Mouse (Mus musculus) bone marrow macrophage, adult 2 months (primary cell): ENCODE data around the gene Il27ra. TPM values are rescaled to one million over a fixed set of nuclear protein-coding genes. Genes with fewer than 3 reads are reported as not detected.

Experiments
- H3K27ac ChIP-seq: 2 replicates; pipeline ENCODE4 v1.5.1; 2012; ENCODE audit warnings: low read depth, low read length; ENCODE audit not compliant: insufficient read depth
- H3K4me1 ChIP-seq: 2 replicates; pipeline ENCODE4 v1.6.1; 2012; ENCODE audit warnings: low read length; ENCODE audit not compliant: control insufficient read depth, insufficient read depth
- H3K4me3 ChIP-seq: 2 replicates; pipeline ENCODE4 v1.5.1; 2012; ENCODE audit warnings: mild to moderate bottlenecking, low read length, moderate library complexity; ENCODE audit not compliant: insufficient read depth
- CTCF ChIP-seq: IDR thresholded peaks from 2 replicates; pipeline ENCODE4 v1.5.1; 2012; ENCODE audit warnings: low read depth, mild to moderate bottlenecking, low read length, moderate library complexity
- POLR2A ChIP-seq: IDR thresholded peaks from 2 replicates; pipeline ENCODE4 v1.6.1; 2012; ENCODE audit warnings: mild to moderate bottlenecking, low read depth, low read length, borderline replicate concordance
- polyA plus RNA-seq: library from polyadenylated mRNA; stranded (reverse); fragments of >200 nt; gene quantifications from 2 replicates; pipeline ENCODE4 v1.2.4, GENCODE M21; 2012; ENCODE audit not compliant: missing spikeins, insufficient read depth, insufficient read length

Il27ra gene
- polyA plus RNA-seq, 1 experiment: 0.68 TPM

- H3K27ac ChIP-seq: no peak overlapping the region
- no peak overlapping the region for H3K4me3 ChIP-seq
- peaks cover 8% of the 10 kb centered on the region for H3K4me1 ChIP-seq
- no peak for TF ChIP-seq POLR2A
Measured at GRCm38 (mm10) chr8:83982449-83982848, 59.9 kb downstream of the Il27ra start.

- no peak overlapping the region for H3K4me3 ChIP-seq
- TF ChIP-seq POLR2A: no peak
- TF ChIP-seq CTCF: no peak
- H3K4me1 ChIP-seq: peaks cover 17% of the 10 kb centered on the region
Measured at GRCm38 (mm10) chr8:83981533-83981932, 60.9 kb downstream of the Il27ra start.

GRCm38 (mm10) chr8:83980845-83981244 is 61.5 kb downstream of the Il27ra start:
- peaks cover 19% of the 10 kb centered on the region for H3K4me1 ChIP-seq
- TF ChIP-seq CTCF (no peak), POLR2A (no peak)
- H3K4me3 ChIP-seq: no peak overlapping the region
- no peak overlapping the region for H3K27ac ChIP-seq

More at GRCm38 (mm10) chr8:83981533-83981932, 60.9 kb downstream of the Il27ra start:
- no peak overlapping the region for H3K27ac ChIP-seq

Other genes starting within 250 kb of the Il27ra start
- 0.31 and 2.0 TPM in 2 replicates for gene Adgrl1, start 142.5 kb downstream of the Il27ra start, polyA plus RNA-seq
- 0.98 and 1.3 TPM in 2 replicates for gene Gm10644, start 87.4 kb downstream of the Il27ra start, polyA plus RNA-seq
- gene Asf1b, start 87.1 kb downstream of the Il27ra start, polyA plus RNA-seq: 41.3 and 42.9 TPM in 2 replicates
- 73.1 and 81.8 TPM in 2 replicates for gene Prkaca, start 69.6 kb downstream of the Il27ra start, polyA plus RNA-seq
- gene Samd1, start 44.9 kb downstream of the Il27ra start, polyA plus RNA-seq: 70.3 and 82.9 TPM in 2 replicates
- 0.56 TPM in 1 of 2 replicates, not detected in the other for gene 1700067K01Rik, start 41.1 kb downstream of the Il27ra start, polyA plus RNA-seq
- gene 2210011C24Rik, start 30.4 kb downstream of the Il27ra start, polyA plus RNA-seq: 2.4 and 2.8 TPM in 2 replicates
- gene Palm3, start 21.1 kb downstream of the Il27ra start, polyA plus RNA-seq: not detected in 2 replicates
- not detected in 2 replicates for gene Rln3, start 2.4 kb upstream of the Il27ra start, polyA plus RNA-seq
- gene Gm10643, start 22.5 kb upstream of the Il27ra start, polyA plus RNA-seq: 0.58 and 1.0 TPM in 2 replicates
- gene Rfx1, start 24.2 kb upstream of the Il27ra start, polyA plus RNA-seq: 17.2 TPM in 2 replicates
- gene Dcaf15, start 62.2 kb upstream of the Il27ra start, polyA plus RNA-seq: 17.2 and 23.7 TPM in 2 replicates
- 0.39 and 0.74 TPM in 2 replicates for gene Podnl1, start 83.4 kb upstream of the Il27ra start, polyA plus RNA-seq
- gene Cc2d1a, start 105.3 kb upstream of the Il27ra start, polyA plus RNA-seq: 23.6 and 28.8 TPM in 2 replicates
- gene 4930432K21Rik, start 105.4 kb upstream of the Il27ra start, polyA plus RNA-seq: 0.49 and 1.2 TPM in 2 replicates
- not detected in 2 replicates for gene Nanos3, start 142.6 kb upstream of the Il27ra start, polyA plus RNA-seq
- 9.4 and 10.9 TPM in 2 replicates for gene Zswim4, start 194.5 kb upstream of the Il27ra start, polyA plus RNA-seq
- gene D8Ertd738e, start 207.1 kb upstream of the Il27ra start, polyA plus RNA-seq: 164 and 172 TPM in 2 replicates
- gene Mri1, start 214.7 kb upstream of the Il27ra start, polyA plus RNA-seq: 10.0 and 11.6 TPM in 2 replicates
- 22.8 and 27.3 TPM in 2 replicates for gene Ccdc130, start 227.8 kb upstream of the Il27ra start, polyA plus RNA-seq